Mouse (Mus musculus): ENCODE measurements around the gene Gm10282.

GRCm38 (mm10) chr8:72262756-72263155 is 42.3 kb downstream of the Gm10282 start:
- TF ChIP-seq HCFC1 (IDR thresholded peaks at IDR 0.05; ENCODE audit: low read depth, low read length) (no peak), CTCF (conservative IDR thresholded peaks at IDR 0.05 in 1 of 2, IDR thresholded peaks at IDR 0.05 in 1 of 2; ENCODE audit: low read depth in 2 of 2, low read length in 2 of 2) (no peak), POLR2A (IDR thresholded peaks at IDR 0.05; ENCODE audit: low read depth, low read length) (no peak), ZC3H11A (IDR thresholded peaks at IDR 0.05; ENCODE audit: low read depth, low read length) (no peak), ZMIZ1 (IDR thresholded peaks at IDR 0.05; ENCODE audit: low read depth, low read length) (no peak), PAX5 (IDR thresholded peaks at IDR 0.05; ENCODE audit: low read length) (no peak), ZNF384 (IDR thresholded peaks at IDR 0.05; ENCODE audit: low read depth, low read length) (no peak), IRF4 (IDR thresholded peaks at IDR 0.05; ENCODE audit: low read depth, low read length) (no peak), MAFK (IDR thresholded peaks at IDR 0.05; ENCODE audit: insufficient replicate concordance, low read length) (no peak)
